Mouse (Mus musculus): ENCODE measurements around the gene Rasgef1b. TPM values are rescaled to one million over a fixed set of nuclear protein-coding genes. Genes with fewer than 3 reads are reported as not detected.

Gene Rasgef1b
- polyA plus RNA-seq, 1 experiment = 0.26 TPM

- H3K4me2 ChIP-seq (ENCODE audit: low read depth) = no peak overlapping the region
- no peaks in the 10 kb centered on the region for H3K79me2 ChIP-seq (ENCODE audit: control insufficient read depth, insufficient read depth)
- no peaks in the 10 kb centered on the region for H3K27me3 ChIP-seq (ENCODE audit: control insufficient read depth, insufficient read depth, insufficient read length)
- H3K4me3 ChIP-seq = no peak overlapping the region
- H3K36me3 ChIP-seq (ENCODE audit: control insufficient read depth, insufficient read depth) = no peaks in the 10 kb centered on the region
- no peak for TF ChIP-seq TCF3 (IDR thresholded peaks at IDR 0.05; ENCODE audit: insufficient read length, low read depth)
- TF ChIP-seq REST (IDR thresholded peaks at IDR 0.05; ENCODE audit: insufficient read depth, insufficient read length) = no peak
- no peak for TF ChIP-seq E2F4 (IDR thresholded peaks at IDR 0.05; ENCODE audit: insufficient read depth)
- no peak for TF ChIP-seq USF1 (IDR thresholded peaks at IDR 0.05; ENCODE audit: low read depth)
- no peak for TF ChIP-seq MAX (IDR thresholded peaks at IDR 0.05; ENCODE audit: low read depth)
- H3ac ChIP-seq (ENCODE audit: control insufficient read depth, insufficient read length) = no peak overlapping the region
Observed at GRCm38 (mm10) chr5:99327019-99327418, 401.8 kb downstream of the Rasgef1b start.

- H3K79me2 ChIP-seq (ENCODE audit: control insufficient read depth, insufficient read depth) = no peaks in the 10 kb centered on the region
- no peak for TF ChIP-seq MYOD1 (IDR thresholded peaks at IDR 0.05; ENCODE audit: control insufficient read depth in 1 of 3, insufficient read length in 2 of 3, low read depth in 2 of 3)
- no peak for TF ChIP-seq REST (IDR thresholded peaks at IDR 0.05; ENCODE audit: insufficient read depth, insufficient read length)
Observed at GRCm38 (mm10) chr5:99325301-99325700, 403.6 kb downstream of the Rasgef1b start.

DNA sequence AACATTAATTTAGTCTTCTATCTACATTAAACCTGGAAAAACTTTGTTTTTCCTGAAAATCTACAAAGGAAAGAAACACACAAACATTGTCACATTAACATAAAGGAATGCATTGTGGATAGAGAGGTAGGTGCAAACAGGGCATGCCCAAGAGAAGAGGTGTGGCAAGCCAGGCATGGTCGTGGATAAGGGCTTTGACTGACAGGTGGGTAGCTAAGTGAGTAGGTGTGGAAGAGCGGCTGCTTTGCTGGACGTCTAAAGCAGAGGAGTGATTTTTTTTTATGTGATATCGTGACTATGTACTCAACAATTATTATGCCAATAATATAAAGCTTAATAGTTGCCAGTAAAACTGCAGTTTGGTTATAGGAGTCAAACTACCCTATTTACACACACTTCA, 408.1 kb downstream of the Rasgef1b start:
- no peak for TF ChIP-seq REST (IDR thresholded peaks at IDR 0.05; ENCODE audit: insufficient read depth, insufficient read length)
- TF ChIP-seq POLR2A (IDR thresholded peaks at IDR 0.05; ENCODE audit: insufficient read length, low read depth) = no peak
- no peak for TF ChIP-seq TCF3 (IDR thresholded peaks at IDR 0.05; ENCODE audit: insufficient read length, low read depth)
- no peak for TF ChIP-seq MYOD1 (IDR thresholded peaks at IDR 0.05; ENCODE audit: control insufficient read depth in 1 of 3, insufficient read length in 2 of 3, low read depth in 2 of 3)
- no peak for TF ChIP-seq MYOG (IDR thresholded peaks at IDR 0.05; ENCODE audit: control insufficient read depth in 1 of 3, insufficient read depth in 1 of 3, insufficient read length in 2 of 3, low read depth in 2 of 3)
- no peak for TF ChIP-seq MAX (IDR thresholded peaks at IDR 0.05; ENCODE audit: low read depth)
- TF ChIP-seq E2F4 (IDR thresholded peaks at IDR 0.05; ENCODE audit: insufficient read depth) = no peak
- no peak for TF ChIP-seq SRF (IDR thresholded peaks at IDR 0.05; ENCODE audit: control insufficient read depth, insufficient read length, low read depth)
- TF ChIP-seq POLR2AphosphoS2 (IDR thresholded peaks at IDR 0.05; ENCODE audit: insufficient read length, low read depth) = no peak
- no peak for TF ChIP-seq USF1 (IDR thresholded peaks at IDR 0.05; ENCODE audit: low read depth)
- TF ChIP-seq TCF12 (IDR thresholded peaks at IDR 0.05; ENCODE audit: insufficient read depth, poor library complexity, severe bottlenecking) = no peak
- no peak for TF ChIP-seq CEBPB (IDR thresholded peaks at IDR 0.05; ENCODE audit: insufficient read depth, poor library complexity, severe bottlenecking)

More at GRCm38 (mm10) chr5:99325301-99325700, 403.6 kb downstream of the Rasgef1b start:
- Histone ChIP-seq H3K4me3 (no peak overlapping the region), H3K36me3 (ENCODE audit: control insufficient read depth, insufficient read depth) (no peaks in the 10 kb centered on the region), H3ac (ENCODE audit: control insufficient read depth, insufficient read length) (no peak overlapping the region), H3K4me2 (ENCODE audit: low read depth) (no peak overlapping the region), H3K27me3 (ENCODE audit: control insufficient read depth, insufficient read depth, insufficient read length) (no peaks in the 10 kb centered on the region)

DNA sequence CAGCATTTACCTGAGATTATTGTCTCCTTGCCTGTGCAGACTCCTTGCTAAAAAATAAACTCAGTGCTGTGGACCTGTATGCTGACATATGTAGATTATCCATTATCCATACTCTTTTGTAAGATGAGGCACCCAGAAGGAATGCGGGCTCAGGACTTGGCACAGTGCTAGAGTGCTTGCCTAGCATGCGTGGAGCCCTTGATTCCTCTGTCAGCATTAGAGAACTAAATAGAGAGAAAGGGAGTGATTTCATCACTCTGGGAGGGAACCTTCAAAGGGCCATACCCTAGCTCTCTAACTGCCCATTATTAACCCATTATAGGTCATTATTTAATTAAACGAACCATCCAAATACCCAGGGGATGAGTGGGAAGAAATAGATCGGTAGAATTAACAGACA, 430.9 kb downstream of the Rasgef1b start:
- H3K4me2 ChIP-seq (ENCODE audit: low read depth) = no peak overlapping the region
- no peak overlapping the region for H3ac ChIP-seq (ENCODE audit: control insufficient read depth, insufficient read length)
- TF ChIP-seq CEBPB (IDR thresholded peaks at IDR 0.05; ENCODE audit: insufficient read depth, poor library complexity, severe bottlenecking) (no peak), SRF (IDR thresholded peaks at IDR 0.05; ENCODE audit: control insufficient read depth, insufficient read length, low read depth) (no peak), REST (IDR thresholded peaks at IDR 0.05; ENCODE audit: insufficient read depth, insufficient read length) (no peak)
- H3K27me3 ChIP-seq (ENCODE audit: control insufficient read depth, insufficient read depth, insufficient read length) = no peaks in the 10 kb centered on the region
- no peaks in the 10 kb centered on the region for H3K79me2 ChIP-seq (ENCODE audit: control insufficient read depth, insufficient read depth)
- H3K36me3 ChIP-seq (ENCODE audit: control insufficient read depth, insufficient read depth) = no peaks in the 10 kb centered on the region
- H3K4me3 ChIP-seq = no peak overlapping the region

More for the DNA sequence above, 408.1 kb downstream of the Rasgef1b start:
- Histone ChIP-seq H3K4me2 (ENCODE audit: low read depth) (no peak overlapping the region), H3K79me2 (ENCODE audit: control insufficient read depth, insufficient read depth) (no peaks in the 10 kb centered on the region), H3K36me3 (ENCODE audit: control insufficient read depth, insufficient read depth) (no peaks in the 10 kb centered on the region), H3K4me3 (no peak overlapping the region), H3ac (ENCODE audit: control insufficient read depth, insufficient read length) (no peak overlapping the region), H3K27me3 (ENCODE audit: control insufficient read depth, insufficient read depth, insufficient read length) (no peaks in the 10 kb centered on the region)

DNA sequence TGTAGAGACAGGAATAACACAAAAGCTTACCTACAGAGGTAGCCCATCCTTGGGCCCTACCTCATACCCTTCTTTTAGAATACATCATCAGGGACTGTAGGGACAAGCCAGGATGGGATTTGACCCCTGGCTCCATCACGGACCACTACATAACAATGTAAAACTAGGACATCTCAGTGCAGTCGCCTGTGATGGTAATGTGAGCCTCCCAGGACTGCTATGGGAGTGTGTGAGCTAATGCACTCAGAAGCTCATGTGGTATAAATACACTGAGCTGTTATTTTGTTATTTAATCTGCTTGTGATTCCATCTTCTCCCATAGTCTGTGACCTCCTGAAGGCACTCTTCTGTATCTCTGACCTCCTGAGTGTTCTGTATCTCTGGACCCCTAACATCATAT, 432.5 kb downstream of the Rasgef1b start:
- Histone ChIP-seq H3K79me2 (ENCODE audit: control insufficient read depth, insufficient read depth) (no peaks in the 10 kb centered on the region), H3K27me3 (ENCODE audit: control insufficient read depth, insufficient read depth, insufficient read length) (no peaks in the 10 kb centered on the region), H3K4me3 (no peak overlapping the region), H3ac (ENCODE audit: control insufficient read depth, insufficient read length) (no peak overlapping the region), H3K4me2 (ENCODE audit: low read depth) (no peak overlapping the region), H3K36me3 (ENCODE audit: control insufficient read depth, insufficient read depth) (no peaks in the 10 kb centered on the region)
- TF ChIP-seq POLR2AphosphoS2 (IDR thresholded peaks at IDR 0.05; ENCODE audit: insufficient read length, low read depth) = no peak

DNA sequence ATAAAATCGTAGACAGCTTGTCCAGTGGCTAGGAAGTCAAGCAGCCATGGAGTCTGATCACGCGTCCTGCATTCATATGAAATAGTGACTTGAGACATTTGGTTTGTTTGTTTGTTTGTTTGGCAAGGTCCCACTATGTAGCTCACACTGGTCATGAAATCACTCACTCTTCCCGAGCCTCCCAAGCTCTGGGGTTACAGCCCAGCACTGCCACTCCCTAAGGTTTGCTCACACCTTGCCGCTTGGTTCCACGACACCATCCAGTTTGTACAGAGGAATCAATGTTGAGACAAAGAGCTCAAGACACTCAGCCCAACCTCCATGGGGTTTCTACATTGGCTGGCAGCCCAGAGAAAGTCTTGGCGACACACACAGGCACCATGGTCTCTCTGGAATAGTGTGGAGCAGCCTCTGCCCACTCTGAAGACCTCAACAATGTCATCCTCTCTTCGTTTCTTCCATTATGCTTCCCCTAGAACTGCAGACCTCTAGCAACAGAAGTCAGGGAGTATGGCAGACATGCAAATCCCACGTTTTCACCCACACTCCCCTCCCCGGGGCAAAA, 436.5 kb downstream of the Rasgef1b start:
- H3K79me2 ChIP-seq (ENCODE audit: control insufficient read depth, insufficient read depth) = no peaks in the 10 kb centered on the region
- H3ac ChIP-seq (ENCODE audit: control insufficient read depth, insufficient read length) = no peak overlapping the region
- no peaks in the 10 kb centered on the region for H3K36me3 ChIP-seq (ENCODE audit: control insufficient read depth, insufficient read depth)
- no peak overlapping the region for H3K4me2 ChIP-seq (ENCODE audit: low read depth)
- no peak overlapping the region for H3K4me3 ChIP-seq
- no peak for TF ChIP-seq CEBPB (IDR thresholded peaks at IDR 0.05; ENCODE audit: insufficient read depth, poor library complexity, severe bottlenecking)
- no peaks in the 10 kb centered on the region for H3K27me3 ChIP-seq (ENCODE audit: control insufficient read depth, insufficient read depth, insufficient read length)
